Mouse (Mus musculus) cerebellum, postnatal 25 days (tissue): ENCODE measurements around the gene B3glct.

Source experiments
- DNase-seq, 2 experiments: peaks; one replicate each; pipeline ENCODE4 v3.0.0; 2021; ENCODE audit warnings: mixed read lengths in 2 of 2

The B3glct gene

DNA sequence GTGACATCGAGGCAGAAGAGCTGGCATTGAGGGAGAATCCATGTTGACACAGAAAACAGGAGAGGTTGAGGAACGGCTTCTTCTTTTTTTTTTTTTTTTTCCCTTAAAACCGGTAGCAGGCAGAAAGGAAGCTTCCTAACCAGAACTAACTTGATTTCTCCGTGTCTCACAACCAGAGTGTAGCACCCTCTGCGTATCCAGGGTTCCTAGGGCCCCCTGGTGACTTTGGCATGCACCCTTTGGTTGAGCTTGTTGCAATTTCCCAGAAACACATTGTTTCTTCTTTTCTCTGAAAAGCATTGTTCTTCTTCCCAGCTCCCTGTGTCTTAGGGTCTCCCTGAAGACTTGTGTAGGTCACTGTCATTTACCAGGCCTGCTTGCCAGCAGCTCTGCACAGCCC is 73.8 kb downstream of the B3glct start:
- no peak for DNase-seq

GRCm38 (mm10) chr5:149753073-149753472 is 75.0 kb downstream of the B3glct start:
- DNase-seq: no peak

DNA sequence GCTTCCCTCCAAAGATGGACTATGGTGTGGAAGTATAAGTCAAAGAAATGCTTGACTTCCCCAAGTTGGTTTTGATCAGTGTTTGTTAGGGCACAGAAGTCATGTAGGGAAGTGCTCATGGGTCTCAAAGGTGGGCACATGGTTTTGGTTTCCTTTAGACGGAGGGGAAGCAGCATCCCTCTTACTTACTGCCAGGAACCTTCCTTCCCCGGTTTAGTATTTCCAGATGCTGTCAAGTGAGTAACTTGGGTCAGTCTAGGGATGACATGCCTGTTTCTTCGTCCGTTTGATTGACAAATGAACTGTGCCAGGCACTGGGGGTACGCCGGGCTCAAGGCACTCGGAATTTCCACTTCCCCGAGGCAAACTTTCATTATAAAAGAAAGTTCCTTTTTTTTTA is 89.1 kb downstream of the B3glct start:
- DNase-seq: no peak

GRCm38 (mm10) chr5:149767651-149768301 is 89.7 kb downstream of the B3glct start:
- DNase-seq: no peak

DNA sequence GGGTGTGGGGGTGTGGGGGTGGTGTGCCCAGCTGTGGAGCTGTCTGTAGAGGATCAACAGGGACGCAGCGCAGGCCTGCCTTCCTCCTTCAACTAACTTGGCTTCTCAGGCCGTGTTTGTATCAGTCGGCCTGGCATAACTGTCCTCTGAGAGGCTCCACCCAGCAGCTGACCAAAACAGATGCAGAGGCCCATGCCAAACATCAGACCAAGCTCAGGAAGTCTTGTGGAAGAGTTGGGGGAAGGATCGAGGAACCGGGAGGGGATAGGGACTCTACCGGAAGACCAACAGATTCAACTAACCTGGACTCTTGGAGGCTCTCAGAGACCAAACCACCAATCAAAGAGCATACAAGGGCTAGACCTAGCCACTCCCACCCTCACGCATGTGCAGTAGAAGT is 91.6 kb downstream of the B3glct start:
- no peak for DNase-seq

GRCm38 (mm10) chr5:149776038-149776437 is 98.0 kb downstream of the B3glct start:
- no peak for DNase-seq

DNA sequence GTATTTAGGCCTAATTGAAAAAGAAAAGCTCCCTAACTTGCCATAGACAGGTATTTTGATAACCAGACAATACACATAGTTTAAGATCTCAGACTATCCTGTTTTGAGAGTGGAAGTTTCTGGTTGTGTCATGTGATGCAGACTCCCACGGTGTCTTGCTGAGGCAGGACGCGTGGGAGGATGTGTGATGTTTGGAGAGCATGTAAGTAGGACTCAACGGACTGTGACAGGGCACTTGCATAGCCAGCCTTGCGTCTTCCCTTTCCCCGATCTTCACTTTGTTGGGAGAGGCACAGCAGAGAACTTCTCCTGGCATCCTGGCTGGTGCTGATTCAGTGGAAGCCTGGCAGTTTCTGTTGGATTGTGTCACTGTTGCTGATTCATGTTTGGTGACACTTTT is 101.7 kb downstream of the B3glct start:
- no peak for DNase-seq

- no peak for DNase-seq
These were observed 102.4 kb downstream of the B3glct start for GRCm38 (mm10) chr5:149780411-149780810.

- no peak for DNase-seq
These were observed 112.1 kb downstream of the B3glct start for GRCm38 (mm10) chr5:149790087-149790486.

GRCm38 (mm10) chr5:149810071-149810470 is 132.0 kb downstream of the B3glct start:
- no peak for DNase-seq

DNA sequence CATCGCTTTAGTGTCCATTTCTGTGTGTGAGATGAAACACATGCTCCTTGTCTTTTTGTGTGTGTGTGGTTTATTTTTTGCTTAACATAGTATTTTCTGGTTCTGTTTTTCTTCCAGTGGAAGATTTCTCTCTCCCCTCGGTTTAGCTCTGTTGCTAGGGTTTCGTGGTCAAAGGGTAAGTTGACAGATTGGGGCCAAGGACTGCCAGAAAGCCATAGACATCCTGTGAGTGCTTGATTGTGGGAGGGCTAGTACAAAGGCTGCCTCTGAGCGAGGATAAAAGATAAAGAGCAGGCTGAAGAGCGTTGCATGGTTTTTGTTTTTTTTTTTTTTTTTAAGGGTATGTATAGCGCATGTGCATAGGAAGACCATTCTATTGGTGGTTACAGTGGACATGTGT is 133.8 kb downstream of the B3glct start:
- DNase-seq: no peak
